Mouse (Mus musculus): ENCODE data around the gene Cox8b. TPM values are rescaled to one million over a fixed set of nuclear protein-coding genes. Genes with fewer than 3 reads are reported as not detected.

Gene Cox8b
- total and polyA plus RNA-seq, 2 experiments from 2014 or later: not detected

GRCm38 (mm10) chr7:140938896-140939295, 38.6 kb upstream of the Cox8b start:
- DNase-seq (ENCODE audit: low spot score) (no peak), ATAC-seq (ENCODE audit: low FRiP score) (no peak)
- H3K4me2 ChIP-seq (ENCODE audit: low read depth, low read length, poor library complexity, severe bottlenecking): no peak overlapping the region
- H3K9me3 ChIP-seq (ENCODE audit: low read length): no peaks in the 10 kb centered on the region
- no peaks in the 10 kb centered on the region for H3K36me3 ChIP-seq (ENCODE audit: insufficient read depth, low read length)
- H3K27ac ChIP-seq (ENCODE audit: low read depth, low read length): no peak overlapping the region
- no peaks in the 10 kb centered on the region for H3K27me3 ChIP-seq (ENCODE audit: insufficient read depth, low read length)
- H3K9ac ChIP-seq (replicated peaks; ENCODE audit: low read length, poor library complexity, severe bottlenecking): no peak overlapping the region
- no peak for TF ChIP-seq CTCF (IDR thresholded peaks at IDR 0.05)
- no peaks in the 10 kb centered on the region; the same call in 1 of the 2 replicates for H3K4me1 ChIP-seq (ENCODE audit: insufficient read depth, low read length)
- no peak overlapping the region for H3K4me3 ChIP-seq (ENCODE audit: low read depth, low read length)
- WGBS: 19% methylated on average over 2 of the region's 2 CpGs

GRCm38 (mm10) chr7:140938436-140938835, 38.2 kb upstream of the Cox8b start:
- 37% methylated on average over 3 of the region's 3 CpGs for WGBS
- peak; percentile 35; the same call in 1 of the 2 replicates for TF ChIP-seq CTCF (IDR thresholded peaks at IDR 0.05)
- ATAC-seq (ENCODE audit: low FRiP score) (no peak), DNase-seq (ENCODE audit: low spot score) (no peak)
- Histone ChIP-seq H3K27ac (ENCODE audit: low read depth, low read length) (no peak overlapping the region), H3K9me3 (ENCODE audit: low read length) (no peaks in the 10 kb centered on the region), H3K4me2 (ENCODE audit: low read depth, low read length, poor library complexity, severe bottlenecking) (no peak overlapping the region), H3K27me3 (ENCODE audit: insufficient read depth, low read length) (no peaks in the 10 kb centered on the region), H3K9ac (replicated peaks; ENCODE audit: low read length, poor library complexity, severe bottlenecking) (no peak overlapping the region), H3K4me3 (ENCODE audit: low read depth, low read length) (no peak overlapping the region), H3K36me3 (ENCODE audit: insufficient read depth, low read length) (no peaks in the 10 kb centered on the region), H3K4me1 (ENCODE audit: insufficient read depth, low read length) (no peaks in the 10 kb centered on the region; the same call in 1 of the 2 replicates)

DNA sequence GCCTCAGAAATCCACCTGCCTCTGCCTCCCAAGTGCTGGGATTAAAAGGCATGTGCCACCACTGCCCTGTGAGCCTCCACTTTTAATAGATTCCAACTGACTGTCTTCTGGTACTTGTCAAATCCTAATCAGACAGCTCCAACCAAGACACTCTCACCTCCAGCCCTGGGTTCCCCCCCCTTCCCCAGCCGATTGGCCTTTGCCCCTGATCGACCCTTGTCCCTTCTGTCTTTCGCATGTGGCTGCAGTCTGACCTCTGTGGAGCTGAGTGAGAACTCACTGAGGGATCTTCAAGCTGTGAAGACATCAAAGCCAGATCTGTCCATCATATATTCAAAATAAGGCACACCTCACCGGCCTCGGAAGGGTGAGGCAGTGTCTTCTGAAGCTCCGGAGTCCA, 26.9 kb upstream of the Cox8b start:
- ATAC-seq (ENCODE audit: low FRiP score) (no peak), DNase-seq (ENCODE audit: low spot score) (no peak)
- Histone ChIP-seq H3K9me3 (ENCODE audit: low read length) (no peaks in the 10 kb centered on the region), H3K27me3 (ENCODE audit: insufficient read depth, low read length) (peaks cover 33% of the 10 kb centered on the region), H3K4me3 (ENCODE audit: low read depth, low read length) (no peak overlapping the region), H3K27ac (ENCODE audit: low read depth, low read length) (no peak overlapping the region), H3K4me1 (ENCODE audit: insufficient read depth, low read length) (peaks cover 5% of the 10 kb centered on the region; the same call in 1 of the 2 replicates), H3K36me3 (ENCODE audit: insufficient read depth, low read length) (no peaks in the 10 kb centered on the region), H3K9ac (replicated peaks; ENCODE audit: low read length, poor library complexity, severe bottlenecking) (no peak overlapping the region), H3K4me2 (ENCODE audit: low read depth, low read length, poor library complexity, severe bottlenecking) (no peak overlapping the region)
- 91% methylated on average over 6 of the region's 6 CpGs for WGBS
- no peak for TF ChIP-seq CTCF (IDR thresholded peaks at IDR 0.05)

GRCm38 (mm10) chr7:140923070-140923775, 23.0 kb upstream of the Cox8b start:
- Histone ChIP-seq H3K27ac (ENCODE audit: low read depth, low read length) (no peak overlapping the region), H3K9me3 (ENCODE audit: low read length) (no peaks in the 10 kb centered on the region), H3K27me3 (ENCODE audit: insufficient read depth, low read length) (peaks cover 60% of the 10 kb centered on the region), H3K4me1 (ENCODE audit: insufficient read depth, low read length) (peaks cover 9% of the 10 kb centered on the region; the same call in 1 of the 2 replicates), H3K4me3 (ENCODE audit: low read depth, low read length) (peak overlapping the region; percentile 40), H3K4me2 (ENCODE audit: low read depth, low read length, poor library complexity, severe bottlenecking) (peak overlapping the region; percentile 80), H3K36me3 (ENCODE audit: insufficient read depth, low read length) (no peaks in the 10 kb centered on the region), H3K9ac (replicated peaks; ENCODE audit: low read length, poor library complexity, severe bottlenecking) (peak overlapping the region; percentile 25; the same call in 1 of the 2 replicates)
- 22% methylated on average over 30 of the region's 30 CpGs for WGBS
- TF ChIP-seq CTCF (IDR thresholded peaks at IDR 0.05): no peak
- DNase-seq (ENCODE audit: low spot score): no peak
- no peak for ATAC-seq (ENCODE audit: low FRiP score)

DNA sequence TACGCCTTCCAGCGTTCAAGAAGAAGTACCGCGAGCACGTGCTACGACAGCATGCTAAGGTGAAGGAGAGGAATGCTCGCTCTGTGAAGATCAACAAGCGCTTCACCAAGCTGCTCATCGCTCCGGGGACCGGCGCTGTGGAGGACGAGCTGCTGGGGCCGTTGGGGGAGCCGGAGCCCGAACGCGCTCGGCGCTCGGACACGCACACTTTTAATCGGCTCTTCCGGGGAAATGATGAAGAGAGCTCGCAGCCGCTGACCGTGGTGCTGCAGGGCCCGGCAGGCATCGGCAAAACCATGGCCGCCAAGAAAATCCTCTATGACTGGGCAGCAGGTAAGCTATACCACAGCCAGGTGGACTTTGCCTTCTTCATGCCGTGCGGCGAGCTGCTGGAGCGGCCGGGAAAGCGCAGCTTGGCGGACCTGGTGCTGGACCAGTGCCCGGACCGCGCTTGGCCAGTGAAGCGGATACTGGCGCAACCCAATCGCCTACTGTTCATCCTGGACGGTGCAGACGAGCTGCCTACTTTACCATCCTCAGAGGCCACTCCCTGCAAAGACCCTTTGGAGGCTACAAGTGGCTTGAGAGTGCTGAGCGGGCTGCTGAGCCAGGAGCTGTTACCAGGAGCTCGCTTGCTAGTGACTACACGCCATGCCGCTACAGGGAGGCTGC, 22.3 kb upstream of the Cox8b start:
- Histone ChIP-seq H3K9me3 (ENCODE audit: low read length) (no peaks in the 10 kb centered on the region), H3K36me3 (ENCODE audit: insufficient read depth, low read length) (no peaks in the 10 kb centered on the region), H3K9ac (replicated peaks; ENCODE audit: low read length, poor library complexity, severe bottlenecking) (peak overlapping the region; percentile 25), H3K4me2 (ENCODE audit: low read depth, low read length, poor library complexity, severe bottlenecking) (peak overlapping the region; percentile 80), H3K27me3 (ENCODE audit: insufficient read depth, low read length) (peaks cover 60% of the 10 kb centered on the region), H3K27ac (ENCODE audit: low read depth, low read length) (no peak overlapping the region), H3K4me1 (ENCODE audit: insufficient read depth, low read length) (peaks cover 9% of the 10 kb centered on the region; the same call in 1 of the 2 replicates), H3K4me3 (ENCODE audit: low read depth, low read length) (peak overlapping the region; percentile 40)
- DNase-seq (ENCODE audit: low spot score): peak; percentile 45
- TF ChIP-seq CTCF (IDR thresholded peaks at IDR 0.05): no peak
- 0 out of 2 replicates have a peak, but pooled peaks have one; percentile 54 for ATAC-seq (ENCODE audit: low FRiP score)
- under 1% methylated on average over 49 of the region's 49 CpGs for WGBS
